Mouse (Mus musculus): ENCODE data around the gene Rdh1.

The Rdh1 gene

DNA sequence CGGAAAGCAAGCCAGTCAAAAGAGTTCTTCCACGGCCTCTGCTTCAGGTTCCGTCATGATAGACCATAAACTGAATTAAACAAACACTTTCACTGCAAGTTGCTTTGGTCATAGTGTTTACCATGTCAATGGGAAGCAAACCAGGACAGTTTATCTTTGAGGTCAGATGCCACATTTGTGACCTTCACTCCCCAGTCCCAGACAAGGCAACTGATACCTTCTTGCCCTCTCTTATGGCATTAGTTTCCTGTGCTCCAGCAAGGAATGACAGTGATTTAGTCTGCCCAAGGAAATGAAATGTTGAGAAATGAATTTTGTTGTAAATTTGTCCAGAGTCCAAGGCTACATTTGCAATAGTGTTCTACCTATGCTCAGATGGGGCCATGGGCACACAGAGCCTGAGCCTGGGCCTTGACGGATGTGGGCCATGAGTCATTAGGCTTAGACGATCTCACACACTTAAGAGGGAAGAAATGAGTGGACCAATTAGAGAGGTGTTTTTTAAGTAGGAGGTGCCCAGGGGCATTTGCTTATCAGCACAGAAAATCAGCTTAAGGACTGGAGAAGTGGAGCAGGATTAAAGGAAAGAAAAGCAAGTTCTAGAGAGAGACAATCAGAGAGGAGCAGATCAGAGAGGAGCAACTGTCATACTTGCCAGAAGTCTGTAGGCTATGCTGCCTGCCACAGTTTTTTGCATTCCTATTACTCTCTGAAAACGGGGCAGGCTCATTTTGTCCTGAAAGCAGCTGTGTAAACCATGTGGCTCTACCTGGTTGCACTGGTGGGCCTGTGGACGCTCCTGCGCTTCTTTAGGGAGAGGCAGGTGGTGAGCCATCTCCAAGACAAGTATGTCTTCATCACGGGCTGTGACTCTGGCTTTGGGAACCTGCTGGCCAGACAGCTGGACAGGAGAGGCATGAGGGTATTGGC lies at the start of gene Rdh1, which contains the start of gene Rdh16f1:
Gene Rdh1, plus strand, starts transcription at position 541 of the 930 bp plus-strand sequence.
Gene Rdh16f1, plus strand, starts transcription at position 607 of the 930 bp plus-strand sequence.
- no peak for ATAC-seq (ENCODE audit: insufficient number of reproducible peaks, low FRiP score, low TSS enrichment)

- ATAC-seq (ENCODE audit: insufficient number of reproducible peaks, low FRiP score, low TSS enrichment) = no peak
Measured at GRCm38 (mm10) chr10:127710331-127710730, 49.2 kb upstream of the Rdh1 start.

GRCm38 (mm10) chr10:127712736-127713135 lies 46.8 kb upstream of the Rdh1 start:
- ATAC-seq (ENCODE audit: insufficient number of reproducible peaks, low FRiP score, low TSS enrichment) = no peak

DNA sequence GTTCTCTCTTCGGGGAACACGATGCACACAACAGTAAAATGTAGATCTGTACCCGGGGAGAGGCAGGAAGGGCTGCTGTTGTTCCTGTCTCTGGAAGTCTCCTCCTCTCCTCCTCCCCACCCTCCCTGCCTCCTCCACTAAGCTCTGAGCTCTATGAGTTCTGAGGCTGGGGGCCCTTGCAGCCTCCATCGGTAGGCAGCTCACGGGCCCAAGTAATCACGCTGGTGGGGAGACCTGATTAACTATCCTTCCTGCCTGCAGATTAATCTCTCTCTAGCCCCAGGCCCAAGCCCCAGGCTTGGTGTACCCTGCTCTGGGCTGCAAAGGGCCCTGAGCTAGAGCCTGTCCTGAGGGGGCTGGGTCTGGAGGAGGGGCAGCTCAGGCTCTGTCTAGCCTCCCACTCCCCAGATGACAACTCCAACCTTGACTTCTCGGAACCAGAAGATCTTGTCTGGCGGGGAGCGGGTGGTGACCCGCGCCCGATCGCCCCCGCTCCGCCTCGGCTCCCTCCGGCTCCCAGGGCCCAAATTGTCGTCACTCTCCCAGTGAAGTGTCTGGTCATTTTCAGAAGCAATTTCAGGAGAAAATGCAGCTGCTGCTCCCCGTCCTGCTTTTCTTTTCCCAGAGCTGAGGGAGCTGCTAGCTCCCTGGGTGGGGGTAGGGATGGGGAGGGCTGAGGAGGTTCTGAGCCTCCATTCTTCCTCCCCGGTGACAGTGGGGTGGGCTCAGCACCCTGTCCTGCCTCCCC lies 37.7 kb upstream of the Rdh1 start:
- ATAC-seq (ENCODE audit: insufficient number of reproducible peaks, low FRiP score, low TSS enrichment) = no peak

DNA sequence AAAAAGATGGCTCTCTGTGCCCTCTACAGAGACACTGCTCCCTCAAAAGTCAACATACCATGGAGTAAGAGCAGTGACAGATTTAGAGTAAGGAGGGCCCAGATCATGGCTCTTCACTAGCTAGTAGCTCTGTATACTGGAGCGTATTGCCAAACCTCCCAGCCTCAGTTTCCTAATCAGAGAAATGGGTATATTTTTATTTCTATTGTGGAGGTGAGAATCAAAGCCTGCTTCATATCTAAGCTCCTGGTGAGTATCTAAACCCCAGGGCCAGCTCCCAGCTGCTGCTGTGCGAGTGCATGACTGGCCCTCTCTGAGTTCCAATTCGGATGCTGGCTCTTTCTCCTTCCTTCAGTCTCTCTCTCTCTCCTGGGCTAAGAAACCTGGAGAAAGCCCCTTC lies 35.3 kb upstream of the Rdh1 start, which contains the start of gene Tac2:
Gene Tac2, plus strand, starts transcription at position 301 of the 400 bp plus-strand sequence.
- no peak for ATAC-seq (ENCODE audit: insufficient number of reproducible peaks, low FRiP score, low TSS enrichment)

DNA sequence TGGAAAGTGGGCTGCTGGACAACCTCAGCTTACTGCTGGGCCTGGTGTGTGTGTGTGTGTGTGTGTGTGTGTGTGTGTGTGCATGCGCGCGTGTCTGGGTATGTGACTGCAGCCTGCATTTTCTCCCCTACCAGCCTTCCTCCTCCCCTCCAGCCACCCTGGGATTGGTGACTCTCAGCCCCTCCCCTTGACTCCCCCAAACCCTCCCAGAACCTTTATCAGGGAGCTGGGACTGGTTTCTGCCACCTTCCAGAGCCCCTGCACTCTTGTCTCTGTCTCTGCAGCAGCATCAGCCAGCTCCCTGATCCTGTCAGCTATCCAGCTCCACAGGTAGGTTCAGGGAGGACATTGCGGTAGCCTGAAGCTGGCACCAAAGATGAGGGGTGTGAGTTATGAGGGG lies 34.4 kb upstream of the Rdh1 start:
- no peak for ATAC-seq (ENCODE audit: insufficient number of reproducible peaks, low FRiP score, low TSS enrichment)

DNA sequence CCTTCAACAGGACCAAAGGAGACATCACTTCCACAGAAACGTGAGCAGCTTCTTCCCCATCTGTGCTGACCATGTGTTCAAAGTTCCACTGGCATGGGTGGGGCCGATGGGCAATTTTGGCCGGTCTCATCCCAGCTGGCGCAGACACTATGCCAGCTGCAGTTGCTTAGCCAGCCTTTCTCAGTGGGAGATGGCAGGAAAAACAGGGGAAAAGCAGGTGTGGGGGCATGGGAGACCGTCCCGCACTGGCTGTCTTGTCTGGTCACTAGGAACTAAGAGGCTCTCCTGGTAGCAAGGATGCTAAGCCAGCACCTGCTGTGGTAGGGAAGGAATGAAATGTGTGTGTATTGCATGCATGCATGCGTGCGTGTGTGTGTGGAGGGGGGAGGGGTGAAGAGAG lies 31.1 kb upstream of the Rdh1 start:
- no peak for ATAC-seq (ENCODE audit: insufficient number of reproducible peaks, low FRiP score, low TSS enrichment)

DNA sequence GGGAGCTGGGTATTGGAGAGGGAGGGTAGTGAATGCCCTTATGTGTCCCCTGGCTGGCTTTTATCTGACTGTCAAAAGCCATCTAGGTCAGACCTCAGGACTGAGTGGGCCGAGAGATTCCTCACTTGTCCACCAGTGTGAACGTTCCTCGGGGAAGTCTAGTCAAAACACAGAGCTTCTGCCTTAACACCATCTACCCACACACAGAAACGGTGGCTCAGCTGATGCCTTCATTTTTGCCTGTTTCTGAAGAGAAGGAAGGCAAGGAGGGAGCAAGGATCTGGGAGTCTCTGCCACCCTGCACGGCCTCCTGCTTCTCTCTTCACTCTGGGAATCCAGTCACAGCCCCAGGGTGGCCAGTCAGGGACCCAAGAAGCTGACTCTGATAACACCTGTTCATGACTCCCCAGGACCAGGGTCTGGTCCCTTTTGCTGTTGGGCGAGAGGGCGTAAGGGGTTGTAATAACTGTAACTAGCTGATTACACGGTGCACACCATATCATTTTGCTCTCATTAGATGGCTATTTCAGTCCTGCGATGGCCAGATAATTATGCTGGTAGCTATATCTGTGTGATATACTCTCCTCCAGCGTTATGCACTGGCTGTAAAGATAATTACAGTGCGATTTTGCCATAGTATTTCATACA lies 29.1 kb upstream of the Rdh1 start:
- no peak for ATAC-seq (ENCODE audit: insufficient number of reproducible peaks, low FRiP score, low TSS enrichment)

GRCm38 (mm10) chr10:127730933-127731310 lies 28.6 kb upstream of the Rdh1 start:
- ATAC-seq (ENCODE audit: insufficient number of reproducible peaks, low FRiP score, low TSS enrichment) = no peak

DNA sequence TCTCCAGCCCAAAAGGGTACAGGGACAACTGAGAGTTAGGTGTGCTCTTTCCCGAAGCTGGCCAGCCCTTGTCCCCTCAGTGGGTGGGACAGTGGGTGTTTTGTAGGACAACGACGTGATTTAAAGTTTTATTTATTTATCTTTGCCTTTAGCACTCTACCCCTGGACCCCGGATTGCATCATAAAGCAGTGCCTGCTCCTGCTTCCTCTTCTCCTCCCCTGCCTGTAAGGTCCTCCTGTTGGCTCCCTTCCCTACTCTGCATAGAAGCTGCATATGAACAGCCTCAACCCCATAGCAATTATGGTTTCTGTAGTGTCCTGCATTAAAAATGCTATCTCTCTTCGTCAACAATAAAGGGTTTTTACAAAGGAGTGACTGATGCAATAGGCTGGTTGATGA lies 28.1 kb upstream of the Rdh1 start:
- ATAC-seq (ENCODE audit: insufficient number of reproducible peaks, low FRiP score, low TSS enrichment) = no peak

DNA sequence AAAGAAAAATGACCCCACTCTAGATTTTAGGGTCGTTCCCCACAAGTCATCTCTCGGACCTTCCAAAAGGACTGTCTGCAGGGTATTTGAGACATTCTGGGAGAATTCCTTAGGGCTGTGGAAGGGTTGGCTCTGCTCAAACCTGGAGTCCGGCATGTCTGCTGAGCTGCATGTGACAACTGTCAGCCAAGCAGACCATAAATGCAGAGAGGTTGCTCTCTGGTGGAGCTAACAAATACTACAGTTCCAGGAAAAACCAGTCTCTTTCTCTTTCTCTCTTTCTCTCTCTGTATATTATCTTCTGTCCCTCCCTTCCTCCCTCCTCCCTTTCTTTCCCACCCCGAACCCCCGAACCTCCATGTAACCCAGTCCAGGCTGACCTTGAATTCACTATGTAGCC lies 25.1 kb upstream of the Rdh1 start:
- ATAC-seq (ENCODE audit: insufficient number of reproducible peaks, low FRiP score, low TSS enrichment) = no peak

- no peak for ATAC-seq (ENCODE audit: insufficient number of reproducible peaks, low FRiP score, low TSS enrichment)
Measured at GRCm38 (mm10) chr10:127736266-127736665, 23.3 kb upstream of the Rdh1 start.

DNA sequence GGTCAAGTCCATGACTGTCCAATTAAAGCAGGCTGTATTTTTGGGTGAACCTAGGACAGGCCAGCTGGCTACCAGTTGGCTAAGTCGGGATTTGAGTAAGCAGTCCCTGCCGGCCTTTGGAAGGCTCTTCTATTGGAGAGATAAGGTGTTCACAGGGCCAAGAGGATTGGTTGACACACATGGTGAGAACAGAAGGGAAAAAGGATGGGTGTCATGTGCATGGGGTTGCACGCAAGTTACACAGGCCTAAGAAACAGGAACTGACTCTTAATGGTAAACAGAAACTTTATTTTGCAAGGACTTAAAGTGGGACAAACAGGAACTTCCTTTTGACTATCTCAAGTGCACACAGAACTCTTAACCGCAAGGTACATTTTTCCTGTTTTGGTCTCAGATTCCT lies 22.6 kb upstream of the Rdh1 start:
- ATAC-seq (ENCODE audit: insufficient number of reproducible peaks, low FRiP score, low TSS enrichment) = no peak

DNA sequence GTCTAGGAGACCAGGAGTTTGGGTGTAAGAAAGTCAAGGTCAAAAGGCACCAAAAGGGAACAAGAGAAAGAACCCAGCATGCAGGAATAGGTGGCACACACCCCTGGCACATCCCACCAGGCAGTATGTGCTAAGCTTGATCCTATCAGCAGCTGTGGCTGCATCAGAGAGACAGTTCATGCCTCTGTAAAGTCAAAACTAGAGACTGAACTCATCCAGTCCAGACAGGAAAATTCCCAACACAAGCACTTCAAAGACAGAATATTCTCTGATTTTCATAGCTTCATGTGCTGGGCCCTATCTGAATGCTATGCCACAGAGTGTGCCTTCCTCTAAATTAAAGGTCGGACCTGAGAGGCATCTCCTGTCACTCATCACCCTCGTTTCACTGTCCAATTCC lies 22.0 kb upstream of the Rdh1 start:
- no peak for ATAC-seq (ENCODE audit: insufficient number of reproducible peaks, low FRiP score, low TSS enrichment)

GRCm38 (mm10) chr10:127738151-127738882 lies 21.2 kb upstream of the Rdh1 start:
- ATAC-seq (ENCODE audit: insufficient number of reproducible peaks, low FRiP score, low TSS enrichment) = no peak

DNA sequence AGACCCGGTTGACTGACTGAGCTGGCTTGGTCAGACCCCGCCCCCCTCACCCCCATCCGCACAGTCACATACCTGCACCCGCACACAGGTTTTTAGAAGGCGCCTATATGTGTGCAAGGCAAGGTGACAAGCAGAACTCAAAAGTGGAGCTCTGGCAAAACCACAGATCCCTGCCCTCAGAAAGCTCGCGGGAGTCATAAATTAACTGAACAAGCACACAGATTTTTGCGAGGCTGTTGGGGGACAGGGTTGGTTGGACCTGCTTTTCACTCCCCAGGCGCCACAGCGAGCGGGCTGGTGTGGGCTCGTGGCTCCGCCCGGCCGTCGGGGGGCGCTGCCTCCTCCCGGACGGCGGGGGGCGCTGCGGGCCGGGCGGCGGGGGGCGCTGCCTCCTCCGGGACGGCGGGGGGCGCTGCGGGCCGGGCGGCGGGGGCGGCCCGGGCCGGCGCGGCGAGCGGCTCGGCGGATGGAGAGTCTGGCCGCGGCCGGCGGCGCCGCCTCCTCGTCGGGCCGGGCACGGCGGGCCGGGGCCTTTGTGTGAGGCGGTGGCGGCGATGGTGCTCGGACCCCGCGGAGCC lies 20.3 kb upstream of the Rdh1 start, which contains the start of gene Zbtb39:
Gene Zbtb39, plus strand, starts transcription at position 456 of the 578 bp plus-strand sequence.
- ATAC-seq (ENCODE audit: insufficient number of reproducible peaks, low FRiP score, low TSS enrichment) = peak; percentile 51

DNA sequence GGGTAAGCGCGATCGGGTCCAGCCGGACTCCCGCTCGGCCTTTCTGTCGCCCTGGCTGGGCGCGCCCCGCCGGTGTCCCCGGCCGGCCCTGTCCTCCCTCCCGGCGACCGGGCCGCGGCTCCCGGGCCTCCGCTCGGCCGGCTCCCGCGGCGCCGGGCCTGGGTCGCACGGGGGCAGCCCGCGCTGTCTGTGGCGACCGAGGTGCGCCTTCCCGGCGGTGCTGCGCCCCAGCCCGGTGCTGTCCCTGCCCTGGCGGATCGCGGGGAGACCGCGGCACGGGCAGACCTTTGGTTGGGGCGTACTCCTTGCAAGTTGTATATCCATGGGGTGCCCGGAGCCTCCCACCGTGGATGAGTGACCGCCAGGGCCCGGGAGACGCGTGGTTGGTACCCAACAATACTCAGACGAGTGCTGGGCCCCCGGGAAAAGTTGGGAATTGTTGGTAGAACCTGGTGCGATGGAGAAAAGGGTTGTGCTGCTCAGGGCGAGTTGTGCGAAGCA lies 19.8 kb upstream of the Rdh1 start:
- ATAC-seq (ENCODE audit: insufficient number of reproducible peaks, low FRiP score, low TSS enrichment) = peak; percentile 40; the same call in 1 of the 2 replicates

DNA sequence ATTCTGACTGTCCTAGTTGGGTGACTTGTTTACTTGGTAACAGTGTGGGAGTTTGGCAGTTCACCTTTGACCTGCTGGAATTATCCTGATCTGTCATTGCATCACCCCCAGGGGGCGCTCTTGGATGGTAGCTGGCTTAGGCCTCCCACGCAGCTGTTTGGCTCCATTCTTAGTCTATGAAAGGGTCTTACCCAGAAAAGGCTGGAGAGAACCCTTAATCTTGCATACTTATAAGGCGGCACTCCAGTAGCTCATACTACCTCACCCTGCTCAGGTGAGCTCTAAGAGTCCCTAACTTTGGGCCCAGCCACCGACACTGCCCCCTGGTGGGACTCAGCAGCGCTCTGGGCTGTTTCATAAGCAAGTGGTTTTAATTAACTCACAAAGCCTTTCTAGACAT lies 14.9 kb upstream of the Rdh1 start:
- ATAC-seq (ENCODE audit: insufficient number of reproducible peaks, low FRiP score, low TSS enrichment) = no peak

DNA sequence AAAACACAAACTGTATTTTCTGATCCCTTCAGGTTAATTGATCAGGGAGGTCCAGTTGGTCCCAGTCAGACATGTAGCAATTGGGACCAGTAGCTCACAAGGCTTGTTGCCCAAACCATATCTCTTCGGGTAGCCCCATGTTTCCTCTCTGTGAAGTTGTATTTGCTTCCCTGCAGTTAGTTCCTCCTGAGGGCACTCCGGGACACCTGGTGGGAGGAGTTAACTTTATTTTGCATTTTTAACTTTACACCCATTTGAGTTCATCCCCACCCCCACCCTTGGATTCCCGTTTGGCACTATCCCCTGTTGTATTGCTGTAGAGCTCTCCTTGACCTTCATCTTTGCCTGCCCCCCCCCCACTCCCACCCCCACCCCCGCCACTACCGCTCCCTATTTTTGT lies 13.6 kb upstream of the Rdh1 start:
- no peak for ATAC-seq (ENCODE audit: insufficient number of reproducible peaks, low FRiP score, low TSS enrichment)

DNA sequence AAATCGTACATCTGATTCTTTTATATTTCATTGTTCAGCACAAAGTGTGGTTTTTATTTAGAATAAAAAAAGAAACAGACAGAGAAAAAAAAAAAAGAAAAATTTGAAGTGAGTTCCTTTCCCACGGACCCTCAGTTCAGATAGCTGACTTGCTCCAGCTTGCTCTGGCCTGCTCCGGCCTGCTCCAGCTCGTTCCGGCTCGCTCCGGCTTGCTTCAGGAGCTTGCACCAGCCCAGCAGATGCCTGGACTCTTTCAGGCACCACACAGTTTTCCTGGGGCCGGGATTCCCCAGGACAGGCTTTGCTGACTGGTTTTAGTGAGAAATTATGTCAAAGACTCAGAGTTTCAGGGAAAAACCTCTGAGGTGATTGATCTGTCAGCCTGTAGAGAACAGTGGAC lies 12.3 kb upstream of the Rdh1 start:
- ATAC-seq (ENCODE audit: insufficient number of reproducible peaks, low FRiP score, low TSS enrichment) = no peak

All from cerebellum, adult (tissue).